10 mouse cellular contexts compared by ENCODE assay signal in the genomic region with DNA sequence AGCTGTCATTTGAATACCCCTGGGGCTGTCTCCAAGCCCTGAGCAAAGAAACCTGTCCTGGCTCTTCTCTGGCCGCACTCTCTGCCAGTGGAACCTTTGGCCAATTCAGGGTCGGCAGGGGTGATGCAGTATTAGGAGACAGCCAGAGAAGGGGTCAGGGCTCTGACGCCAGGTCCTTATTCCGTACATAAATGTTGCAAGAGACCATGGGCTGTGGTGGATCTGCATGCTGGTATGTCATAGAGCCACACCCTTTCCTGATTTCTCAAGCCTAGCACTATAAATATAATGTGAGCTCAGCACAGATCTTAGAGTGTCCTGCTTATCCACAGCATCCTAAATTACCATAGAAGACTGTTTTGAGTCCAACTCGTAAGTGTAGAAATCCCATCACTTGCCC.
DNase-seq lines count a peak whose midpoint lies in the region; ATAC-seq and TF ChIP-seq lines count a peak whose summit lies in the region.
"Had no signal": no experiment of that assay in that cellular context is flagged by ENCODE, and none has a peak within 500 bp of the region (broad histone marks: within the 10 kb centered on the region; RNA-seq: fewer than 3 reads in every experiment).

No protein-coding gene starts in this region.

- no peaks in the 10 kb centered on the region for H3K27me3 ChIP-seq in limb, embryonic 15.5 days
- H3K27me3 ChIP-seq in limb, embryonic 10.5 days (ENCODE audit: low read depth, poor library complexity, severe bottlenecking) = no peaks in the 10 kb centered on the region
- no peaks in the 10 kb centered on the region for H3K27me3 ChIP-seq in lung, embryonic 16.5 days (ENCODE audit: control insufficient read depth, insufficient read depth, low read depth, low read length)
- H3K27me3 ChIP-seq in stomach, embryonic 16.5 days (ENCODE audit: control insufficient read depth, insufficient read depth, low read length) = no peaks in the 10 kb centered on the region
- no peaks in the 10 kb centered on the region for H3K27me3 ChIP-seq in thymus, adult 2 months (ENCODE audit: control insufficient read depth, insufficient read depth, low read length)

- H3K4me3 ChIP-seq in limb, embryonic 15.5 days = no peak overlapping the region
- no peak overlapping the region for H3K4me3 ChIP-seq in limb, embryonic 10.5 days
- H3K4me3 ChIP-seq in lung, embryonic 16.5 days (ENCODE audit: low read length) = no peak overlapping the region
- H3K4me3 ChIP-seq in stomach, embryonic 16.5 days (replicated peaks; ENCODE audit: low read length) = no peak overlapping the region
- H3K4me3 ChIP-seq in thymus, adult 2 months (ENCODE audit: control insufficient read depth, insufficient read depth, low read length) = no peak overlapping the region
- H3K4me3 ChIP-seq: heart, adult 2 months had no signal

- TF ChIP-seq POLR2A in thymus, adult 2 months (IDR thresholded peaks at IDR 0.05; ENCODE audit: control insufficient read depth, extremely low read depth, insufficient read depth, low read length, poor library complexity) = no peak

- no peaks in the 10 kb centered on the region for H3K9me3 ChIP-seq in limb, embryonic 15.5 days
- no peaks in the 10 kb centered on the region for H3K9me3 ChIP-seq in limb, embryonic 10.5 days (replicated peaks)
- H3K9me3 ChIP-seq in lung, embryonic 16.5 days (ENCODE audit: control insufficient read depth, low read length) = no peaks in the 10 kb centered on the region
- H3K9me3 ChIP-seq in stomach, embryonic 16.5 days (replicated peaks; ENCODE audit: control insufficient read depth, low read length) = no peaks in the 10 kb centered on the region

- WGBS in limb, embryonic 15.5 days = 63% methylated on average over 5 of the region's 5 CpGs
- WGBS in limb, embryonic 10.5 days = 80% methylated on average over 5 of the region's 5 CpGs
- WGBS in lung, embryonic 16.5 days = 69% methylated on average over 5 of the region's 5 CpGs
- WGBS in stomach, embryonic 16.5 days = 69% methylated on average over 5 of the region's 5 CpGs
- 84% methylated on average over 5 of the region's 5 CpGs for WGBS in thymus, adult 2 months

- no peak for ATAC-seq in limb, embryonic 15.5 days (ENCODE audit: insufficient number of reproducible peaks, low FRiP score, low TSS enrichment, low read depth)
- peak; percentile 48; the same call in 1 of the 2 replicates for ATAC-seq in lung, embryonic 16.5 days (ENCODE audit: low read depth)
- no peak for ATAC-seq in stomach, embryonic 16.5 days (ENCODE audit: insufficient read depth, low FRiP score)

- H3K9ac ChIP-seq in limb, embryonic 15.5 days = no peak overlapping the region
- no peak overlapping the region for H3K9ac ChIP-seq in lung, embryonic 16.5 days (ENCODE audit: low read length)
- peak overlapping the region; percentile 49 for H3K9ac ChIP-seq in stomach, embryonic 16.5 days (ENCODE audit: low read length)

- H3K4me1 ChIP-seq in limb, embryonic 15.5 days = peaks cover 21% of the 10 kb centered on the region
- peaks cover 23% of the 10 kb centered on the region for H3K4me1 ChIP-seq in limb, embryonic 10.5 days
- H3K4me1 ChIP-seq in lung, embryonic 16.5 days (replicated peaks; ENCODE audit: control insufficient read depth, insufficient read depth, low read length) = peaks cover 5% of the 10 kb centered on the region; the same call in 1 of the 2 replicates
- H3K4me1 ChIP-seq in stomach, embryonic 16.5 days (ENCODE audit: control insufficient read depth, insufficient read depth, low read length) = peaks cover 22% of the 10 kb centered on the region; the same call in 1 of the 2 replicates
- no peaks in the 10 kb centered on the region for H3K4me1 ChIP-seq in thymus, adult 2 months (replicated peaks; ENCODE audit: control insufficient read depth, insufficient read depth, low read length)

- H3K27ac ChIP-seq in limb, embryonic 15.5 days = peak overlapping the region; percentile 68
- H3K27ac ChIP-seq in limb, embryonic 10.5 days = no peak overlapping the region
- peak overlapping the region; percentile 59 for H3K27ac ChIP-seq in lung, embryonic 16.5 days (ENCODE audit: low read length)
- peak overlapping the region; percentile 69 for H3K27ac ChIP-seq in stomach, embryonic 16.5 days (ENCODE audit: low read length)
- H3K27ac ChIP-seq in thymus, adult 2 months (ENCODE audit: control insufficient read depth, insufficient read depth, low read length) = no peak overlapping the region
- H3K27ac ChIP-seq: heart, adult 2 months had no signal

- DNase-seq in heart, adult 9 months (ENCODE audit: low spot score in 2 of 2) = peak; percentile 47 to 48
- no peak for DNase-seq in heart, postnatal 4 days
- no peak for DNase-seq in limb, embryonic 10.5 days (ENCODE audit: low spot score)
- no peak for DNase-seq in urinary bladder, postnatal 25 days (ENCODE audit: low spot score)
- no peak for DNase-seq in thymus, adult 2 months
- DNase-seq: cerebellum, postnatal 36 days had no signal

- no peaks in the 10 kb centered on the region for H3K36me3 ChIP-seq in limb, embryonic 15.5 days
- H3K36me3 ChIP-seq in limb, embryonic 10.5 days = no peaks in the 10 kb centered on the region
- H3K36me3 ChIP-seq in lung, embryonic 16.5 days (ENCODE audit: control insufficient read depth, insufficient read depth, low read length) = no peaks in the 10 kb centered on the region
- H3K36me3 ChIP-seq in stomach, embryonic 16.5 days (ENCODE audit: control insufficient read depth, insufficient read depth, low read length) = no peaks in the 10 kb centered on the region
- no peaks in the 10 kb centered on the region for H3K36me3 ChIP-seq in thymus, adult 2 months (ENCODE audit: control insufficient read depth, insufficient read depth, low read length)

- TF ChIP-seq CTCF in thymus, adult 2 months (IDR thresholded peaks at IDR 0.05; ENCODE audit: borderline replicate concordance, control insufficient read depth, extremely low read depth, insufficient read depth, low read length, poor library complexity) = no peak

- no peak overlapping the region for H3K4me2 ChIP-seq in limb, embryonic 15.5 days
- no peak overlapping the region for H3K4me2 ChIP-seq in lung, embryonic 16.5 days (ENCODE audit: low read depth, low read length)
- H3K4me2 ChIP-seq in stomach, embryonic 16.5 days (ENCODE audit: low read depth, low read length) = no peak overlapping the region

Comparison
In these comparisons a context has a peak if more than half of its experiments do, and no peak if none do; other contexts are left out.
1. DNase-seq: peak in heart, adult 9 months (2 of 2); none in heart, postnatal 4 days (single experiment), limb, embryonic 10.5 days (single experiment), urinary bladder, postnatal 25 days (single experiment) and thymus, adult 2 months (single experiment).
2. H3K27ac ChIP-seq: peak in limb, embryonic 15.5 days (single experiment), lung, embryonic 16.5 days (single experiment) and stomach, embryonic 16.5 days (single experiment); none in limb, embryonic 10.5 days (single experiment) and thymus, adult 2 months (single experiment).